Mouse (Mus musculus): ENCODE measurements around the gene Tmtc4. TPM values are rescaled to one million over a fixed set of nuclear protein-coding genes. Genes with fewer than 3 reads are reported as not detected.
A peak's percentile ranks its signal among the peaks of the same experiment; 100 is the strongest.

Gene Tmtc4
- polyA plus RNA-seq, 2 experiments from 2014 or later, result 11.8 to 18.5 TPM

- ATAC-seq, result no peak
These were observed 82.7 kb downstream of the Tmtc4 start for GRCm38 (mm10) chr14:122901177-122901576.

DNA sequence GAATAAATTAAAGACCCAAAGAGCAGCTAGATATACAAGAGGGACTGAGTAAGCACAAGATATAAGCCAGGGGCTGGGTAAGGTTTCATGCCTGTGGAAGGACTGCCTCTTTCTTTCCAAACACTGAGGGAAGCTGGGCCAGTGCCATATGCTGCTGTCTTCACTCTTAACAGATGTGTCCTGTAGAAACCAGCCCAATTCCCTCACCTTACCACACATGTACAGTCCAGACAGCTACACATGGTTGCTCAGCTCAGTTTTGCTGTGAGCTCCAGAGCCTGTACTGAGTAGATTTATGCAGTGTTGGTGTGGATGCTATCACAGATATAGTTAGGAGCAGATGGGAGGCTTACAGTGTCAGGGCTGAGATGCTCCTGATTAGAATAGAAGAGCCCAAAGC lies 83.2 kb downstream of the Tmtc4 start:
- no peak for ATAC-seq

- ATAC-seq, result no peak
These were observed 85.3 kb downstream of the Tmtc4 start for GRCm38 (mm10) chr14:122898550-122898949.

- no peak for ATAC-seq
These were observed 87.7 kb downstream of the Tmtc4 start for GRCm38 (mm10) chr14:122896106-122896505.

GRCm38 (mm10) chr14:122891470-122891968 lies 92.3 kb downstream of the Tmtc4 start:
- no peak for ATAC-seq

DNA sequence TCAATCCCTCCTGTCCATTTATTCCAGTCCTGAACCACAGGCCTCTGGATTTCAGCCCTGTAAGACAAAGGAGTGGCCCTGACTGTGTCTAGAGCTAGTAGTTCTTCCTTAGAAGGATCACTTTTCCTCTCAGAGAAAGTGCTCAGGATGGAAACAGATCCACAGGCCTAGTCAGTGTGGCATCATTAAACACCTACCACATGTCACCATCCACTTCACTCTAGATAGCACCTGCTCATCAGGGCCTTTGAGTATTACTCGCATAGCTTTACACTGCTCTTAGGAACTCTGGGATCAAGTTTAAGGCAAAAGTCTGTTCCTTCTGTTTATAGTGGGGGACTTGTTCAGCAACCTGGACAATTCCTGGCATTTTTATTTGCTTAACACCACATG lies 95.4 kb downstream of the Tmtc4 start:
- ATAC-seq, result no peak

DNA sequence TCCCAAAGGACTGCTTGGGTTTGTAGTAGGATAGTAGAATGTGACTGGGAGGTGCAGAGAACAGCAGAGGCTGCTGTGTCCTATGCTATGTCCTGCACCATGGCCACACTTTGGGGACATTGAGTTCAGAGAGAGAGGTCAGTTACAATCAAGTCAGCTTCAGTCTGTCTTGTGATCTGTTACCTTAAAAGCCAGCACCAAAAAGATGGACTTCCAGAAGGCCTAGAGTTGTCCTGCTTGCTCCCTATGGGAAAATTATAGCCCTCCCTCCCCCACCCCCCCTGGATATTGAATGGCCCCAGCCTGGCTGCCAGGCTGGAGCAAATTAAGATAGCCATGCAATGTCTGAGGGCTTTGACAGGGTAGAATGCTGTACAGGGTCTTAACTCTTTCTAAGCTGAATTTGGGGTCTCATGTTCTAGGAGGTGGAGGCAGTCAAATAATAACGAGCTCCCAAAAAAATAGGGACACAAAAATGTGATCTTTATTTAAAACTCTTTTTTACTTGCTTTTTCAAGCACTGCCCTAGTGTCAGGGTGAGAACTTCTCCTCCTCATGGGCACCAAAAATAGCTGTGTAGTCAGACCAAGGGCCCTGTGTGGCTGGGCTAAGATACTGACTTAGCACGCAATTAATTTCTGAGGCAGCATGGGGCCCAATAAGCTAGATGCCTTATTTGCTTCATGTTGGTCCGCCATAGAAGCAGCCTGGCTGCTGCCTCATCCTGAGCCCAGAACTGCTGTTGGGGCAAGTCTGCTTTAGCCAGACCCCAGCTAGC lies 95.9 kb downstream of the Tmtc4 start:
- ATAC-seq, result no peak

DNA sequence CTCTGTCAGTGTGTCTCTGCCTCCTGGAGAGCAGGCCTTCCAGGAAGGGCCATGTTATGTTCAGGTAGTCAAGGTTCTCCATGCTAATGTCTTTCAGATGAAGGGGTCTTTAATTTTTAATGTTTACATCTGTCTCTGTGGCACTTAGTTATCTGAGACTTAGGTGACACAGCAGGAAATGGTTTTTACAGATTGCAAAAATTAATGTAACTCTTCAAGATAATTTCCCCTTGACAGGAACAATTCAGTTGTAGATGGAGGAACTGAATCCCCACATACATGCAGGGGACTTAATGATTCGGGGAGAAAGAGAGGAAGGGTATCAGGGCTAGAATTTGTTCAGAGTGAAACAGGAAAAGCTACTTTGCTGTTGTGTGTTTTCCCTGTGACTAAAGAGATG lies 96.6 kb downstream of the Tmtc4 start:
- no peak for ATAC-seq

DNA sequence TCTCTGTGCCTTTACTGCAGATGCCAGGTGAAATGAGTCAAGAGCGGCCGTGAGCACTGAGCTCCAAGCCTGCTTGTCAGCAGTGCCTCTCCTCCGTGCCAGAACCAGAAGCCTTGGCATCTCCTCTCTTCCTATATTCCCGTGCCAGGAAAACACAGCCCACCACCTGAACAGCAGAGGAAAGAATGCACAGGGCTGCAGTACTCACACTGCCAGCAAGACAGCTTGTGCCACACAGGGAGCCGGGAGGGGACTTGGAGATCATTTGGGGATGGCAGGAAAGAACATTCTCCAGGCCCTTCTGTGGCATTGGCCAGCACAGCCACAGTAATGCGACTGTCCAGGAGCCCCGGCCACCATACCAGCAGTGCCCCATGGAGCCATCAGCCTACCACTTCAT lies 97.9 kb downstream of the Tmtc4 start:
- no peak for ATAC-seq

GRCm38 (mm10) chr14:122883821-122884584 lies 99.8 kb downstream of the Tmtc4 start:
- no peak for ATAC-seq

DNA sequence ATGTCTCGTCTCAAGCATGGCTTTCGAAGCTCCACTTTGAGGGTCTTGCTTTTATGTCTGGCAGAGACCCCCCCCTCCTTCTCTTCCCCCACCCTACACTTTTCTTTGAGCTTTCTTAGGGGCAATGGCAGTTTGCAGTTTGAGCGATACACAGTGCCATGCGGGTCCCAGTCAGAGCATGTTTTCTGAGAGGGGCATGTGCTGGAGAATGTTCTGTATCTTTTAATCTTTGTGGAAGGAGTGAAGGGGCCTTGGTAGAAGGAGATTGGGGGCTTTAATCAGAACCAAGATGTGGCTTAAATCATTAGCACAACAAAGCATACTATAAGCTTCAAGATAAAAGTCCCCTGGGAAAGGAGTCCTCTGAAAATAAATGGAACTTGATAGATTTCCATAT lies 100.4 kb downstream of the Tmtc4 start:
- no peak for ATAC-seq

GRCm38 (mm10) chr14:122882795-122883409 lies 100.9 kb downstream of the Tmtc4 start:
- no peak for ATAC-seq

GRCm38 (mm10) chr14:122882201-122882639 lies 101.6 kb downstream of the Tmtc4 start:
- no peak for ATAC-seq

GRCm38 (mm10) chr14:122881699-122882098 lies 102.1 kb downstream of the Tmtc4 start:
- no peak for ATAC-seq

DNA sequence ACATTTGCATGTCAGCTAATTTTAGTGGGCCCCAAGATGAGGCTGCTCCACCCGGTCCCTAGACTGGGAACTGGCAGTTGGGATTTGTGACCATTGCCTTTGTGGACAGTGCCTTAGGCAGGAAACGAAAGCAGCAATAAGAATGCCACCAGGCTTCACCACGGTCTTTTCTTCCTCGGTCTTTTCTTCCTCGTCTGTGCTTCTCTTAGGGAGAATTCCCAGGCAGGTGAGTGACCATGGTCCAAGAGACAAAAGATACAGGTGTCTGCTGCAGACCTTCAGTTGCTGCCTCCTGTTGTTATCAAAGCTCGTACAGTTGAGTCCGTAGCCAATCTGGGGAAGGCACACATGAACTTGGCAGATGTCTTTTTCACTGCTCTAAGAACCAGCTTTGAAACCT lies 103.5 kb downstream of the Tmtc4 start:
- no peak for ATAC-seq

GRCm38 (mm10) chr14:122877787-122878186 lies 106.0 kb downstream of the Tmtc4 start:
- no peak for ATAC-seq

DNA sequence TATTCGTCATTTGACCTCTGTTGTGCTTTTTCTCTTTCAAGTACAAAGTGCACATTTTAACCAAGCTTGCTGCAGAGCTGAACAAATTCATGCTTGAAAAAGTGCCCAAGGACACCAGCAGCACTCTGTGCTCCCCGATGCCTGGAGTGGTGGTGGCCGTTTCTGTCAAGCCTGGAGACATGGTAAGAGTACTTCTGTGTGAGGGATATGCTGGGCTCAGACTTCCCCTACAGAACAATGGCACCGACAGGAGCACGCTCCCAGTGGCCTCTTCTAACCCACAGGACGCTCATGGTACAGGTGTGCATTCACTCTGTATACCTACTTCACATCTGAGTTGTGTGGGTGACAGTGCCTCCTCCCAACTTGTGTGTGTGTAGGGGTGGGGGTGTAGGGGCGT lies 107.1 kb downstream of the Tmtc4 start:
- no peak for ATAC-seq

GRCm38 (mm10) chr14:122876163-122876562 lies 107.7 kb downstream of the Tmtc4 start:
- ATAC-seq, result peak; percentile 91

DNA sequence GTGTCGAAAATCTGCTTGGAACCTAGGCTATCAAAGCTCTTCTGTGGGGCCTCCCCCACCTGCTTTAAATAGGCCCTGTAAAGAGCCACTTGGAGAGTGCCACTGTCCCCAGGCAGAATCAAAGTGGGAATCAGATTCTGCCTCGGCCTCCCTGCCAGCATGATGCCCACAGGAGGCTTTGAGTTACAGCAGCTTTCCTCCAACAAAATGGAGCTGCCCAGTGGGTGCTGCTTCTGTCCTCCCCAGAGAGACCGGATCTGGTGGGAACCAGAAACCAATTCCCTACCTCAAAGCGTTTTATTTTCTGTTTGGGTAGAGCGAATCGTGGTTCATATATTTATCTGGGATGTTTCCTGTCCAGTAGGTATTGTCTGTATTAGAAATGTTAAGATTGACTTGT lies 108.2 kb downstream of the Tmtc4 start:
- ATAC-seq, result no peak

DNA sequence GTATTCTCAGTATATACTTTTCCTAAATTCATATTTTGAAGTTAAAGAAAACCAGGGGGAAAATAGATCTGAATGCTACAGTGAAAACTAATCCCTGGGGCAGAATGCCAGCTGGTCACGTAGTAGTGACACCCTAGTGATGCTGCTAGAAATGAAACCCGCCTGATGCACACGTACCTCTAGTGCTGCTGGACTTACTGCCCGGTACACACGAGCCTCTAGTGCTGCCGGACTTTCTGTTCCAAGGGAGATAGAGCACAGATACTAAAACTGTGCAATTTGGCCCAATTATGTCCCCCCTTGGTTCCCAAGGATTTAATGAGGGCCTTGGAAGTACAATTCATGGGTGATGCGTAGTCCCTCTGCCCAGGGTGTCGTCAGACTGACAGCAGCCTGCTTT lies 108.8 kb downstream of the Tmtc4 start:
- no peak for ATAC-seq

- no peak for ATAC-seq
These were observed 111.2 kb downstream of the Tmtc4 start for GRCm38 (mm10) chr14:122872612-122873011.

DNA sequence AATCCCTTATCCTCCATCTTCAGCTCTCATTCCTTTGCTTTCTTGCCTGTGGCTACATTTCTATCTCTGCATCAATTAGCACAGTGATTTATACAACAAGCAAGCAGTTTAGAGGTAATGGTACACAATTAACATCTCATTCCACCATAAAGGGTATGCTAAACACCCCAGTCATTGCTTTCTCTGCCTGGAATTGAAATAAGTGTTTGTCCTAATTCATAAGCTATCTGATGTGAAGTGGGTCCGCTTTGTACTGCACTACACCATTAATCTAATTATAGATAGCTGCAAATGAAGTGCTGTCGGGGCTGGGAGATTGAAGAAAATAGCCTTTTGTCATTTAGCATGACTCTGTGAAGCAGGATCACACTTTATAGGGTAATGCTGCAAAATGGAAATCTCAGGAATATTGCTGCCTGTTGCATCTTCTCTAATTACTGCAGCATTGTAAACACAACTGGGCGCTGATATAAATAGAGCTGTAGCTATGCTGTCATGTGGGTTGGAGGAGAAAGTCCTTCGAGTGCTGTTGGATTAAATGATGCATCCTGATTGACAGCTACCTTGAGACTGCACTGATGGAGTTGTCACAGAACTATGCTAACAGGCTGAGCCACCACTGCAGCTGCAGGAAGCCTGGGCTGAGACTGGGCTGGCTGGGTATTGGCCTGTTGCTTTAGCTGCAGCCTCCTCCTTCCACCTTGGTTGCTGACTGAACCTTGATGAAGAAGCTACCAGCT lies 111.8 kb downstream of the Tmtc4 start:
- ATAC-seq, result no peak

DNA sequence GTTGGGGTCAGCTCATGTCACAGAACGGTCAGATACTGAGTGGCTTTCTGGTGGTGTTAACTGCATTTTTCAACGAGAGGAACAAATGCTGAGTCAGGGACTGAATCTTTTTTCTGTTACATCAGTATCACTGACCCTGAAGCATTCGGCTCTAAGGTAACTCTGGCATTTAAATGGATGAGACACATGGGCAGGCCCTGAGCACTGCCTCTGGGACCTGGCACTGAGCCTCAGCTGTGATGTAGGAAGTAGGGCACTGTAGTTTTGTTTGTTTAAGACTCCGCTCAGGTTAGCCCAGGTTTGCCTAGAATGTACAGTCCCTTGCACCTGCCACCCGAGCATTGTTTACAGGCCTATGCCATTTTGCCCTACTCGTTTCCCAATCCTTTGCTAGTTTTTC lies 114.0 kb downstream of the Tmtc4 start:
- ATAC-seq, result no peak
